Mouse (Mus musculus): ENCODE data around the gene Cdk16. TPM values are rescaled to one million over a fixed set of nuclear protein-coding genes. Genes with fewer than 3 reads are reported as not detected.

The Cdk16 gene
- polyA plus RNA-seq, 1 experiment from 2014 or later, result 112 TPM

DNA sequence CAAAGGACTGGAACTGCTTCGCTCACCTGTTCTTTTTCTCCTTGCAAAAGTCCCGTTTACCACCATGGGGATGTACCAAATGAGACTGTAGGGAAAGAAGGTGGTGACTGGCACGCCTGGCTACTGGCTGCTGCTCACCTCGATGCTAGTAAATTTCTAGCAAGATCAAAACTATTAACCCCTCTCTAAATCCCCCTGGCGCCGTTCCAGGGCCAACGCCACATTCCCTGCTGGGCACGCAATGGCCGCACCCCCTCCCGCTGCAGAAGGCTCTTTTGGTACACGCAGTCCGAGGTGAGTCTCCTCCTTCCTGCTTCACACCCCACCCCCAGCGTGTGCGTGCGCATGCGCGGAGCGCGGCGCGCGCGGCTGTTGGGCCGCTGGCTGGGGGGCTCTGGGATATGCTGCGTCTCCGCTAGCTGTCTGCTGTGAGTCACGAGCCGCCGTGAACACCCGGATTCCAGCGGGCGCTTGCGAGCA lies 354 bp downstream of the Cdk16 start:
- peak; percentile 90 for ATAC-seq (replicated peaks; ENCODE audit: extremely low read depth, insufficient read depth, low FRiP score)
- Histone ChIP-seq H3K9ac (ENCODE audit: low read length) (peak overlapping the region; percentile 90), H3K36me3 (ENCODE audit: control insufficient read depth, insufficient read depth) (peaks cover 6% of the 10 kb centered on the region), H3K9me3 (replicated peaks; ENCODE audit: control insufficient read depth, low read length) (no peaks in the 10 kb centered on the region), H3K4me3 (ENCODE audit: low read length) (peak overlapping the region; percentile 78), H3K4me1 (ENCODE audit: control insufficient read depth, insufficient read depth, low read length) (peaks cover 18% of the 10 kb centered on the region), H3K27me3 (ENCODE audit: control insufficient read depth, insufficient read depth, low read length) (no peaks in the 10 kb centered on the region), H3K27ac (ENCODE audit: low read length) (peak overlapping the region; percentile 98), H3K4me2 (ENCODE audit: low read depth, low read length) (peak overlapping the region; percentile 76)
- WGBS, result 14% methylated on average over 23 of the region's 33 CpGs

DNA sequence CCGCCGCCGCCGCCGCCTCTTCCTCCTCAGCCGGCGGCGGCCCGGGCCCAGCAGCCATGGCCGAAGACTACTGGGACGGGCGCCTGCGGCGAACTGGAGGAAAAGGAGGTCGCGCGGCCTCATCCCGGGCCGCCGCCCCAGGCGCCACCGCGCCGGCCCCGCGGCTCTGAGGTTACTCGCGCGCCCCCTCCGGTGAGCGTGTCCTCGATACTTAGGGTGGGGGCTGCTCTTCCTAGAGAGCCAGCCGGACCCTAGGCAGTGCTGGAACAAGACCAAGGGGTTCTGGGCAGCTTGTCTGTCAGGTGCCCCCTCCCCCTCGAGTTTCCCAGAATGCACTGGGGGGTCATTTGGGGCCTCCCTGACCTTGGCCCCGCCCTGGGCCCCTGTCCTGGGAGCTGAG lies 861 bp downstream of the Cdk16 start:
- peaks cover 7% of the 10 kb centered on the region for H3K36me3 ChIP-seq (ENCODE audit: control insufficient read depth, insufficient read depth)
- H3K9ac ChIP-seq (ENCODE audit: low read length), result peak overlapping the region; percentile 90
- H3K9me3 ChIP-seq (replicated peaks; ENCODE audit: control insufficient read depth, low read length), result no peaks in the 10 kb centered on the region
- H3K27ac ChIP-seq (ENCODE audit: low read length), result peak overlapping the region; percentile 98
- no peaks in the 10 kb centered on the region for H3K27me3 ChIP-seq (ENCODE audit: control insufficient read depth, insufficient read depth, low read length)
- H3K4me2 ChIP-seq (ENCODE audit: low read depth, low read length), result peak overlapping the region; percentile 72
- H3K4me1 ChIP-seq (ENCODE audit: control insufficient read depth, insufficient read depth, low read length), result peaks cover 18% of the 10 kb centered on the region
- 4% methylated on average over 22 of the region's 35 CpGs for WGBS
- H3K4me3 ChIP-seq (ENCODE audit: low read length), result peak overlapping the region; percentile 78
- peak; percentile 52 for ATAC-seq (replicated peaks; ENCODE audit: extremely low read depth, insufficient read depth, low FRiP score)

DNA sequence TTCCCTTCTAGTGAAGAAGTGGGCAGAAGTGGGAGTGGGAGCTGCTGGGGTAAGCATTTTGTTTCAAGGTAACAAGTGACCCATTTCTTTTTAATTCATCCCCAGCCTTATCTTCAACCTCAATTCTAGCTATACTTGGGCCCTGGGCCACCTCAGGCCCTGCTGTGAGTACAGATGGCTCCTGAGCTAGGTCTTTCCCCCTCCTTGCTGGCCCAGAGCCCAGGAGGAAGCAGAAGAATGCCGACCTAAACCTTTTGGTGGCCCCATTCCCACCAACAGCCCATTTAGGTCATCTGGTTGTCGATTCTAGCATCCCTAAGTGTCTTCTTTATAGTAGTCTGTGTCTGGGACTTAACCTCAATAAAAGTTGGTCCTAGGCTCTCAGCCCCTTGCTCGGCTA lies 3.8 kb downstream of the Cdk16 start:
- WGBS, result 62% methylated on average over 3 of the region's 3 CpGs
- H3K27me3 ChIP-seq (ENCODE audit: control insufficient read depth, insufficient read depth, low read length), result no peaks in the 10 kb centered on the region
- H3K9me3 ChIP-seq (replicated peaks; ENCODE audit: control insufficient read depth, low read length), result no peaks in the 10 kb centered on the region
- no peak overlapping the region for H3K27ac ChIP-seq (ENCODE audit: low read length)
- H3K4me1 ChIP-seq (ENCODE audit: control insufficient read depth, insufficient read depth, low read length), result peaks cover 17% of the 10 kb centered on the region
- H3K9ac ChIP-seq (ENCODE audit: low read length), result no peak overlapping the region
- no peak overlapping the region for H3K4me2 ChIP-seq (ENCODE audit: low read depth, low read length)
- ATAC-seq (replicated peaks; ENCODE audit: extremely low read depth, insufficient read depth, low FRiP score), result no peak
- peaks cover 20% of the 10 kb centered on the region for H3K36me3 ChIP-seq (ENCODE audit: control insufficient read depth, insufficient read depth)
- no peak overlapping the region for H3K4me3 ChIP-seq (ENCODE audit: low read length)

DNA sequence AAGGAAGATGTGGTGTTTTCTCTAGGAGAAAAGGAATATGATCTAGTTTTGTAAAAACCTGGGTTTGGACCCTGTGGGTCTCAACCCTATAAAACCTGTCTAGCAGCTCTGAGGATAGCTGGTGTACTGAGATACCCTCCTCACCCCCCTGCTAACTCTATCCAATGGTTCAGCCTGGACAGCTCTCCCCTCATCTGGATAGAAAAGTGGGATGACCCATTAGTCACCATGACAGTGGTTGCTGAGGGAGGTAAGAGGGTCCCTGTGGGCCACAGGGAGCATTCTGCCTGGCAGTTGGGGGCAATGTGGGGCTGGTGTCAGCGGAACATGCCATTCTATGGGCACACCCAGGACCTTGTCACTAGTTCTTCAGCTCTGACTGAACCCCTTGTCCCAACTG lies 4.9 kb downstream of the Cdk16 start:
- Histone ChIP-seq H3K4me3 (ENCODE audit: low read length) (no peak overlapping the region), H3K9ac (ENCODE audit: low read length) (no peak overlapping the region), H3K4me1 (ENCODE audit: control insufficient read depth, insufficient read depth, low read length) (peaks cover 13% of the 10 kb centered on the region), H3K27me3 (ENCODE audit: control insufficient read depth, insufficient read depth, low read length) (no peaks in the 10 kb centered on the region), H3K9me3 (replicated peaks; ENCODE audit: control insufficient read depth, low read length) (no peaks in the 10 kb centered on the region), H3K36me3 (ENCODE audit: control insufficient read depth, insufficient read depth) (peaks cover 28% of the 10 kb centered on the region), H3K27ac (ENCODE audit: low read length) (no peak overlapping the region), H3K4me2 (ENCODE audit: low read depth, low read length) (no peak overlapping the region)
- no peak for ATAC-seq (replicated peaks; ENCODE audit: extremely low read depth, insufficient read depth, low FRiP score)
- WGBS, result 86% methylated on average over 1 of the region's 1 CpGs

DNA sequence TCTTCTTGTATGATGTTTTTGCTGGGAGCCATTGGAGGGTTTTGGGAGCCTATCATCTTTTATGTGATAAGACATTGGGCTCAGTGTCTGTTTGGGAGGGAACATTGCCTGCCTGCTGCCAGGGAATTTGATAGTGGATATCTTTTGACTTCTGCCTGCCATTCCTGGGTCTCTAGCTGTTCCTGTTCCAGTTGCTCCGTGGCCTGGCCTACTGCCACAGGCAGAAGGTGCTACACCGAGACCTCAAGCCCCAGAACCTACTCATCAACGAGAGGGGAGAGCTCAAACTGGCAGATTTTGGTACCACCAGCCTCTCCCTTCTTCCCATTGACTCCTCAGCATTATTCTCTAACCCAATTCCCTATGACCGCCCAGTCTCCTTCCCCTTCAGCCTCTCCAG lies 8.1 kb downstream of the Cdk16 start:
- H3K4me3 ChIP-seq (ENCODE audit: low read length), result no peak overlapping the region
- H3K4me2 ChIP-seq (ENCODE audit: low read depth, low read length), result no peak overlapping the region
- no peak overlapping the region for H3K9ac ChIP-seq (ENCODE audit: low read length)
- H3K36me3 ChIP-seq (ENCODE audit: control insufficient read depth, insufficient read depth), result peaks cover 34% of the 10 kb centered on the region
- ATAC-seq (replicated peaks; ENCODE audit: extremely low read depth, insufficient read depth, low FRiP score), result 0 out of 2 replicates have a peak, but pooled peaks have one; percentile 58
- H3K27me3 ChIP-seq (ENCODE audit: control insufficient read depth, insufficient read depth, low read length), result no peaks in the 10 kb centered on the region
- H3K4me1 ChIP-seq (ENCODE audit: control insufficient read depth, insufficient read depth, low read length), result peaks cover 5% of the 10 kb centered on the region
- 67% methylated on average over 4 of the region's 4 CpGs for WGBS
- no peak overlapping the region; the same call in 1 of the 2 replicates for H3K27ac ChIP-seq (ENCODE audit: low read length)
- H3K9me3 ChIP-seq (replicated peaks; ENCODE audit: control insufficient read depth, low read length), result no peaks in the 10 kb centered on the region

DNA sequence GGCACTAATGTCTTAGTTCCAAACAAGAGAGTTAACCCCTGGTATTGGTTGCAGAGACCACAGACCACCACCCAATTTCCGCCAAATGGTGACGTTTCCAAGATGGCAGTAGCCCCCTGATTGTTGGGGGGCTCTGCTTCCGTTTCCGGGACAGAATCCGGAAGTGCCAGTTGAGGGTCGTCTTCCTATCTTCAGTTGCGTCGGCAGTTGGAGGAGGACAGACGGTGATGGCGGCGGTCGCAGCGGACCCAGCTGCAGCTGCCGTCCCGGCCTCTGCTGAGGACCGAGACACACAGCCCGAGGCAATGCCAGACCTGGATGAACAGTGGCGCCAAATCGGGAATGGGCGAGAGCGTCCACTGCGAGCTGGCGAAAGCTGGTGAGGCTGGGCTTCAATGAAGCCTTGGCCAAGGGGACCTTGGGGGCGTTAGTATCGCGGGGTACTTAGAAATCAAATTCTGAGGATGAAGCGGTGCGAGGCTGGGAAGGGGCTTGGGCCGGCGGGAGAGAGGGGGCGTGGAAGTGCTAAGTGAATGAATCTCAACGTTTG lies 16.1 kb downstream of the Cdk16 start, which contains the start of gene Usp11:
Gene Usp11, plus strand, starts transcription at position 166 of the 550 bp plus-strand sequence.
- peak; percentile 35 for ATAC-seq (replicated peaks; ENCODE audit: extremely low read depth, insufficient read depth, low FRiP score)
- WGBS, result 12% methylated on average over 32 of the region's 32 CpGs
- H3K4me2 ChIP-seq (ENCODE audit: low read depth, low read length), result peak within 1 kb of the TSS; percentile 62
- peak within 1 kb of the TSS; percentile 67 for H3K4me3 ChIP-seq (ENCODE audit: low read length)
- peak within 1 kb of the TSS; percentile 83 for H3K9ac ChIP-seq (ENCODE audit: low read length)
- H3K4me1 ChIP-seq (ENCODE audit: control insufficient read depth, insufficient read depth, low read length), result 0 out of 2 replicates have a peak, but pooled peaks cover 3% of the 10 kb centered on the region
- H3K9me3 ChIP-seq (replicated peaks; ENCODE audit: control insufficient read depth, low read length), result no peaks in the 10 kb centered on the region
- H3K27me3 ChIP-seq (ENCODE audit: control insufficient read depth, insufficient read depth, low read length), result no peaks in the 10 kb centered on the region
- H3K36me3 ChIP-seq (ENCODE audit: control insufficient read depth, insufficient read depth), result peaks cover 1% of the 10 kb centered on the region; the same call in 1 of the 2 replicates
- peak within 1 kb of the TSS; percentile 94 for H3K27ac ChIP-seq (ENCODE audit: low read length)

DNA sequence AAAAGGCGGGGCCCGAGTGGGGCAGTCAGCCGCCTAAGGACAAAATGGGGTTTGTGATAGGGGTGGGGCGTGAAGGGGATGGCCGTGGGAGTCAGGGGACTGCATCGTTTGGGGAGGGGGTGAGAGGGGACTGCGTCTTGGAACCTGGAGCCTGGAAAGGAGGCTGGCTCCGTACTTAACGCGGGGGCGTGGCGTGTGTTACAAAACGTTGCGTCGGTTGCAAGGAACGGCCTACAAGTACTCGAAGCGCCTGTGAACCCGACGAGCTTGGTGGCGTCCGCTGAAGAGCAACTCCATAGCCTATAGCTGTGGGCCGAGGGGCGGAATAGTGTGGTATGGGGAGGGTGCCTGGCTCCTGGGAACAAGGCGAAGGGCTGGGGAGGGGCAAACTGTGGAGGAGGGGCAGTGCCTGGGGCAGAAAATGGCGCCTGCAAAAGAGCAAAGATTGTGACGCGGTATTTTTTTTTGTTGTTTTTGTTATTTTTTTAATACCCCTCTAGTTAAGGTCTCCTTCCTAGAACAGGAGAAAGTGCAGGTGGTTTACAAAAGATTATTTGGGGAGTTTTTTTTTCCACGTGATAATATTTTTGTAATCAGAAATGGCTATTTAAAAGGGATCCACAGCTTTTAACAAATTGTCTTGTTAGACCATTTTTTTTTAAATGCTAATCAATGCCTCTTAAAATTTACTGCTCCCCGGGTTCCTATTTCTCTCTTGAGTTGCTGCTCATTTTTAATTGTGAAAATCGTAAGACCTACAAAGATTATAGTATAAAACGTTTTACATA lies 16.7 kb downstream of the Cdk16 start:
- ATAC-seq (replicated peaks; ENCODE audit: extremely low read depth, insufficient read depth, low FRiP score), result peak; percentile 96
- Histone ChIP-seq H3K36me3 (ENCODE audit: control insufficient read depth, insufficient read depth) (no peaks in the 10 kb centered on the region), H3K9me3 (replicated peaks; ENCODE audit: control insufficient read depth, low read length) (no peaks in the 10 kb centered on the region)

DNA sequence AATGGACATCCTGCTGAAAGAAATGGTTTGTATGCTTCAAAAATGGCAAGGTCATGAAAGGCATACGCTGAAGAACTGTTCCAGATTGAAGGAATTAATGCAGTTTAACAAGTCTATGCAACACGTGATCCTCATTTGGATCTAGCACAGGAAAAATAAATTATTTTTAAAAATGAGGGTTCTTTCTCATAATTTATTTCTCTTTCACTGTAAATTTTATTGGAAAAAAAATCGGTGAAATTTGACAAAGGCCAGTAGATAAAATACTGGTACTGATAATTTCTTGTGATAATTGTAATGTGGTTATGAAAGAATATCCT lies 17.3 kb downstream of the Cdk16 start:
- H3K4me3 ChIP-seq (ENCODE audit: low read length), result peak overlapping the region; percentile 42
- 22% methylated on average over 3 of the region's 3 CpGs for WGBS
- 0 out of 2 replicates have a peak, but pooled peaks cover 3% of the 10 kb centered on the region for H3K4me1 ChIP-seq (ENCODE audit: control insufficient read depth, insufficient read depth, low read length)
- H3K9me3 ChIP-seq (replicated peaks; ENCODE audit: control insufficient read depth, low read length), result no peaks in the 10 kb centered on the region
- no peaks in the 10 kb centered on the region for H3K36me3 ChIP-seq (ENCODE audit: control insufficient read depth, insufficient read depth)
- peak overlapping the region; percentile 53 for H3K4me2 ChIP-seq (ENCODE audit: low read depth, low read length)
- peak overlapping the region; percentile 83; the same call in 1 of the 2 replicates for H3K9ac ChIP-seq (ENCODE audit: low read length)
- H3K27ac ChIP-seq (ENCODE audit: low read length), result no peak overlapping the region
- H3K27me3 ChIP-seq (ENCODE audit: control insufficient read depth, insufficient read depth, low read length), result no peaks in the 10 kb centered on the region
- no peak for ATAC-seq (replicated peaks; ENCODE audit: extremely low read depth, insufficient read depth, low FRiP score)

More for the DNA sequence above, 16.7 kb downstream of the Cdk16 start:
- H3K27me3 ChIP-seq (ENCODE audit: control insufficient read depth, insufficient read depth, low read length), result no peaks in the 10 kb centered on the region
- H3K4me1 ChIP-seq (ENCODE audit: control insufficient read depth, insufficient read depth, low read length), result 0 out of 2 replicates have a peak, but pooled peaks cover 3% of the 10 kb centered on the region
- peak overlapping the region; percentile 67 for H3K4me3 ChIP-seq (ENCODE audit: low read length)
- 14% methylated on average over 31 of the region's 32 CpGs for WGBS
- H3K9ac ChIP-seq (ENCODE audit: low read length), result peak overlapping the region; percentile 83
- H3K27ac ChIP-seq (ENCODE audit: low read length), result peak overlapping the region; percentile 94
- H3K4me2 ChIP-seq (ENCODE audit: low read depth, low read length), result peak overlapping the region; percentile 62

DNA sequence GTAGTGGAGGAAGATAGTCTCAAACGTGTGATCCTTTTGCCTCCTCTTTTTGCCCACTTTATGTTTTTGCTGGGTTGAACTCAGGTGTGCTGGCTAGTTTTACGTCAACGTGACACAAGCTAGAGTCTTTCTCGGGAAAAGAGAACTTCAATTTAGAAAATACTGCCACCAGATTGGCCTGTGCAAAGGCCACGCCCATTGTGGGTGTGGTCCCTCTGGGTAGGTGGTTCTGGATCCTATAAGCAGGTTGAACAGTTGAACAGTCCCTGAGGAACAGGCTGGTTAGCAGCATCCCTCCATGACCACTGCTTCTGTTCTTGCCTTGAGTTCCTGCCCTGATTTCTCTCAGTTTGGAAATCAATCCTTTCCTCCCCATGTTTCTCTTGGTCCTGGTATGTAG lies 40.9 kb downstream of the Cdk16 start:
- WGBS, result 71% methylated on average over 5 of the region's 5 CpGs
- ATAC-seq (replicated peaks; ENCODE audit: extremely low read depth, insufficient read depth, low FRiP score), result no peak
- no peaks in the 10 kb centered on the region for H3K9me3 ChIP-seq (replicated peaks; ENCODE audit: control insufficient read depth, low read length)

More for the DNA sequence above, 40.9 kb downstream of the Cdk16 start:
- Histone ChIP-seq H3K36me3 (ENCODE audit: control insufficient read depth, insufficient read depth) (no peaks in the 10 kb centered on the region), H3K9ac (ENCODE audit: low read length) (no peak overlapping the region), H3K4me2 (ENCODE audit: low read depth, low read length) (no peak overlapping the region), H3K4me1 (ENCODE audit: control insufficient read depth, insufficient read depth, low read length) (no peaks in the 10 kb centered on the region), H3K27ac (ENCODE audit: low read length) (no peak overlapping the region), H3K27me3 (ENCODE audit: control insufficient read depth, insufficient read depth, low read length) (no peaks in the 10 kb centered on the region), H3K4me3 (ENCODE audit: low read length) (no peak overlapping the region)

Measured in heart, embryonic 16.5 days (tissue).